Mouse (Mus musculus) heart, embryonic 16.5 days (tissue): ENCODE data around the gene Mbd5. TPM values are rescaled to one million over a fixed set of nuclear protein-coding genes. Genes with fewer than 3 reads are reported as not detected.
"Not testable (repeated sequence)": the region's sequence is repeated elsewhere in the genome, so short reads cannot be mapped to it uniquely, and the experiment has no call there.

ENCODE experiments used
- ATAC-seq: fragments of 200-750 bp; cut with Nextera tagmentation; replicated peaks from 2 replicates; pipeline ENCODE4 v1.8.0; 2017; ENCODE audit warnings: moderate number of reproducible peaks; ENCODE audit not compliant: insufficient read depth, low FRiP score; ENCODE audit errors: extremely low read depth
- H3K27ac ChIP-seq: fragments of 300-500 bp; sonication (generic); 2 replicates; pipeline ENCODE4 v1.5.1; 2014; ENCODE audit warnings: mild to moderate bottlenecking, low read length, control low read depth, moderate library complexity
- H3K27me3 ChIP-seq: fragments of 300-500 bp; sonication (generic); 2 replicates; pipeline ENCODE4 v1.6.1; 2014; ENCODE audit warnings: low read length, mixed read lengths; ENCODE audit not compliant: control insufficient read depth, insufficient read depth
- H3K36me3 ChIP-seq: fragments of 300-500 bp; sonication (generic); 2 replicates; pipeline ENCODE4 v1.6.1; 2014; ENCODE audit not compliant: control insufficient read depth, insufficient read depth
- H3K4me1 ChIP-seq: fragments of 300-500 bp; sonication (generic); 2 replicates; pipeline ENCODE4 v1.6.1; 2014; ENCODE audit warnings: low read length, mixed read lengths; ENCODE audit not compliant: control insufficient read depth, insufficient read depth
- H3K4me2 ChIP-seq: fragments of 300-500 bp; sonication (generic); 2 replicates; pipeline ENCODE4 v1.6.1; 2014; ENCODE audit warnings: low read depth, mild to moderate bottlenecking, control low read depth, low read length
- H3K4me3 ChIP-seq: fragments of 300-500 bp; sonication (generic); 2 replicates; pipeline ENCODE4 v1.5.1; 2014; ENCODE audit warnings: mild to moderate bottlenecking, control low read depth, low read length
- H3K9ac ChIP-seq: fragments of 300-500 bp; sonication (generic); 2 replicates; pipeline ENCODE4 v1.6.1; 2014; ENCODE audit warnings: low read length, control low read depth
- H3K9me3 ChIP-seq: fragments of 300-500 bp; sonication (generic); replicated peaks from 2 replicates; pipeline ENCODE4 v1.6.1; 2016; ENCODE audit warnings: low read length; ENCODE audit not compliant: control insufficient read depth
- WGBS: fragments of 180-500 bp; shearing (Covaris S2); extraction: QIAGEN DNeasy Blood & Tissue Kit; methylation state at CpG from one replicate; pipeline ENCODE4 v1.1.7; 2014; 5-methylcytosine and 5-hydroxymethylcytosine counted together
- polyA plus RNA-seq: library from polyadenylated mRNA; unstranded; fragments of >200 nt; fragmentation: Nextera tagmentation; extraction: Ambion mirVana; gene quantifications from 2 replicates; pipeline ENCODE4 v1.2.1, GENCODE M21; 2015

Gene Mbd5
- polyA plus RNA-seq, 1 experiment from 2014 or later: 21.8 TPM

DNA sequence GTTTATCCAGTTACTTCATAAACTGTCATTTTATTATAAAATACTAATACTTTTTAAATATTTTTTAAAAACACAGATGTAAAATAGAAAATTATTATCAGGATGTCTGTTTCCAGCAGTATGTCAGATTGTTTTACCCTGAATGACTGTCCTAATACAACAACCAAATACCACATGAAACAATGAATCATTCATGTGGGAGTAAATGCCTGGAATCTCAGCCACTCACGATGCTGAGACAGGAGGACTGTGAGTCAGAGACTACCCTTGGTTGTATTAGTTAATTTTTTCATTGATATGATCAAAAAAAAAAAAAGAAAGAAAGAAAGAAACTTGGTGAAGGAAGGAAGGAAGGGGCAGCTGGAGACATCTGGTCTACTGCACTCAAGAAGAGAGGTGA is 254.8 kb downstream of the Mbd5 start:
- Histone ChIP-seq H3K4me3 (no peak overlapping the region), H3K27ac (no peak overlapping the region), H3K27me3 (no peaks in the 10 kb centered on the region), H3K9ac (no peak overlapping the region), H3K4me1 (no peaks in the 10 kb centered on the region), H3K9me3 (no peaks in the 10 kb centered on the region), H3K36me3 (no peaks in the 10 kb centered on the region), H3K4me2 (no peak overlapping the region)
- ATAC-seq: no peak
- 59% methylated on average over 1 of the region's 1 CpGs for WGBS

- H3K4me2 ChIP-seq, H3K9ac ChIP-seq, H3K27me3 ChIP-seq, ATAC-seq, H3K4me1 ChIP-seq, H3K9me3 ChIP-seq, H3K36me3 ChIP-seq, H3K4me3 ChIP-seq, H3K27ac ChIP-seq: not testable (repeated sequence)
- WGBS: 87% methylated on average over 1 of the region's 1 CpGs
These were observed 256.4 kb downstream of the Mbd5 start for GRCm38 (mm10) chr2:49205692-49206091.

- ATAC-seq: no peak
- no peak overlapping the region for H3K4me3 ChIP-seq
- 89% methylated on average over 3 of the region's 3 CpGs for WGBS
- no peaks in the 10 kb centered on the region for H3K36me3 ChIP-seq
- H3K27me3 ChIP-seq: no peaks in the 10 kb centered on the region
- H3K4me1 ChIP-seq: peaks cover 5% of the 10 kb centered on the region
- H3K27ac ChIP-seq: no peak overlapping the region
- H3K9me3 ChIP-seq: no peaks in the 10 kb centered on the region
- H3K9ac ChIP-seq: no peak overlapping the region
- no peak overlapping the region for H3K4me2 ChIP-seq
These were observed 260.0 kb downstream of the Mbd5 start for GRCm38 (mm10) chr2:49209349-49209748.

- Histone ChIP-seq H3K9ac (no peak overlapping the region), H3K36me3 (no peaks in the 10 kb centered on the region), H3K4me2 (no peak overlapping the region), H3K4me3 (no peak overlapping the region), H3K9me3 (no peaks in the 10 kb centered on the region), H3K4me1 (peaks cover 5% of the 10 kb centered on the region), H3K27ac (no peak overlapping the region), H3K27me3 (no peaks in the 10 kb centered on the region)
- ATAC-seq: no peak
- 94% methylated on average over 1 of the region's 1 CpGs for WGBS
These were observed 261.1 kb downstream of the Mbd5 start for GRCm38 (mm10) chr2:49210408-49210807.

GRCm38 (mm10) chr2:49229725-49230124 is 280.4 kb downstream of the Mbd5 start:
- no peak overlapping the region for H3K9ac ChIP-seq
- H3K9me3 ChIP-seq: no peaks in the 10 kb centered on the region
- H3K4me3 ChIP-seq: no peak overlapping the region
- H3K27me3 ChIP-seq: no peaks in the 10 kb centered on the region
- H3K4me1 ChIP-seq: no peaks in the 10 kb centered on the region
- H3K27ac ChIP-seq: no peak overlapping the region
- H3K4me2 ChIP-seq: no peak overlapping the region
- no peak for ATAC-seq
- H3K36me3 ChIP-seq: no peaks in the 10 kb centered on the region

GRCm38 (mm10) chr2:49234064-49234463 is 284.8 kb downstream of the Mbd5 start:
- no peak overlapping the region for H3K4me2 ChIP-seq
- WGBS: 83% methylated on average over 2 of the region's 2 CpGs

GRCm38 (mm10) chr2:49241715-49242114 is 292.4 kb downstream of the Mbd5 start:
- Histone ChIP-seq H3K4me2 (no peak overlapping the region), H3K9me3 (no peaks in the 10 kb centered on the region), H3K27me3 (no peaks in the 10 kb centered on the region), H3K27ac (no peak overlapping the region), H3K36me3 (no peaks in the 10 kb centered on the region), H3K9ac (no peak overlapping the region), H3K4me1 (no peaks in the 10 kb centered on the region), H3K4me3 (no peak overlapping the region)
- 82% methylated on average over 4 of the region's 4 CpGs for WGBS
- ATAC-seq: no peak

More at GRCm38 (mm10) chr2:49234064-49234463, 284.8 kb downstream of the Mbd5 start:
- H3K36me3 ChIP-seq: no peaks in the 10 kb centered on the region
- H3K9me3 ChIP-seq: no peaks in the 10 kb centered on the region
- no peak overlapping the region for H3K4me3 ChIP-seq
- no peaks in the 10 kb centered on the region for H3K27me3 ChIP-seq
- no peak overlapping the region for H3K27ac ChIP-seq
- ATAC-seq: no peak
- H3K9ac ChIP-seq: no peak overlapping the region
- no peaks in the 10 kb centered on the region for H3K4me1 ChIP-seq

- no peak overlapping the region for H3K4me2 ChIP-seq
- no peaks in the 10 kb centered on the region for H3K36me3 ChIP-seq
- no peak for ATAC-seq
- H3K27me3 ChIP-seq: no peaks in the 10 kb centered on the region
- no peaks in the 10 kb centered on the region for H3K9me3 ChIP-seq
- no peaks in the 10 kb centered on the region for H3K4me1 ChIP-seq
- 66% methylated on average over 2 of the region's 2 CpGs for WGBS
- no peak overlapping the region for H3K9ac ChIP-seq
- H3K4me3 ChIP-seq: no peak overlapping the region
- H3K27ac ChIP-seq: no peak overlapping the region
These were observed 314.8 kb downstream of the Mbd5 start for GRCm38 (mm10) chr2:49264092-49264491.

DNA sequence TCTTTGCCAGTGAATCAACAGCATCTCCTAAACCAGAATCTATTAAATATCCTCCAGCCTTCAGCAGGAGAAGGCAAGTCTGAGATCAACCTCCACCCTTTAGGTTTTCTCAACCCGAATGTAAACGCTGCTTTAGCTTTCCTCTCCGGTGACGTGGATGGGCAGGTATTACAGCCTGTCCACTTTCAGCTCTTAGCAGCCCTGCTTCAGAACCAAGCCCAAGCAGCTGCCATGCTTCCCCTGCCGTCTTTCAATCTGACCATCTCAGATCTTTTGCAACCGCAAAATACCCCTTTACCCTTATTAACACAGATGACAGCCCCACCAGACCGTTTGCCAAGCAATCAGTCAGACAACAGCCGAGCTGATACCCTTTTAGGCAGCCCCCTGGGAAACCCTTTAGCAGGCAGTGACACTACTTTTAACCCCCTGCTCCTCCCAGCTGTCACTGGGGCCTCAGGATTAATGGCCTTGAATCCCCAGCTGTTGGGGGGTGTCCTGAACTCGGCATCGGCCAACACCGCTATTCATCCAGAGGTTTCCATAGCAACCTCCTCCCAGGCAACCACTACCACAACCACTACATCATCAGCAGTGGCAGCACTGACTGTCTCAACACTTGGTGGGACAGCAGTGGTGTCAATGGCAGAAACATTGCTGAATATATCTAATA is 323.1 kb downstream of the Mbd5 start:
- Histone ChIP-seq H3K27me3 (no peaks in the 10 kb centered on the region), H3K4me3 (no peak overlapping the region), H3K9ac (no peak overlapping the region), H3K9me3 (no peaks in the 10 kb centered on the region), H3K4me1 (no peaks in the 10 kb centered on the region), H3K36me3 (no peaks in the 10 kb centered on the region), H3K4me2 (no peak overlapping the region), H3K27ac (no peak overlapping the region)
- WGBS: 34% methylated on average over 11 of the region's 11 CpGs
- ATAC-seq: no peak
